Mouse (Mus musculus) kidney, embryonic 14.5 days (tissue): ENCODE data around the gene Rps27rt. TPM values are rescaled to one million over a fixed set of nuclear protein-coding genes. Genes with fewer than 3 reads are reported as not detected.

ENCODE experiments used
- ATAC-seq: fragments of 200-750 bp; cut with Nextera tagmentation; 2 replicates; pipeline ENCODE4 v1.8.0; 2017; ENCODE audit warnings: moderate number of reproducible peaks, mild to moderate bottlenecking, moderate TSS enrichment, moderate library complexity; ENCODE audit not compliant: low FRiP score, low TSS enrichment
- H3K27ac ChIP-seq: fragments of 300-500 bp; sonication (generic); 2 replicates; pipeline ENCODE4 v1.5.1; 2014; ENCODE audit warnings: low read depth, mild to moderate bottlenecking, low read length, moderate library complexity, mixed read lengths
- H3K27me3 ChIP-seq: fragments of 300-500 bp; sonication (generic); 2 replicates; pipeline ENCODE4 v1.6.1; 2014; ENCODE audit warnings: mild to moderate bottlenecking, low read length; ENCODE audit not compliant: control insufficient read depth, insufficient read depth
- H3K36me3 ChIP-seq: fragments of 300-500 bp; sonication (generic); 2 replicates; pipeline ENCODE4 v1.6.1; 2014; ENCODE audit warnings: low read length, mixed read lengths; ENCODE audit not compliant: control insufficient read depth, insufficient read depth
- H3K4me1 ChIP-seq: fragments of 300-500 bp; sonication (generic); 2 replicates; pipeline ENCODE4 v1.6.1; 2014; ENCODE audit warnings: low read length, mixed read lengths; ENCODE audit not compliant: control insufficient read depth, insufficient read depth
- H3K4me2 ChIP-seq: fragments of 300-500 bp; sonication (generic); replicated peaks from 2 replicates; pipeline ENCODE4 v1.6.1; 2014; ENCODE audit warnings: low read depth, mild to moderate bottlenecking, low read length
- H3K4me3 ChIP-seq: fragments of 300-500 bp; sonication (generic); 2 replicates; pipeline ENCODE4 v1.5.1; 2014; ENCODE audit warnings: mild to moderate bottlenecking, low read length
- H3K9ac ChIP-seq: fragments of 300-500 bp; sonication (generic); 2 replicates; pipeline ENCODE4 v1.6.1; 2014; ENCODE audit warnings: low read depth, mild to moderate bottlenecking, low read length, moderate library complexity
- H3K9me3 ChIP-seq: fragments of 300-500 bp; sonication (generic); 2 replicates; pipeline ENCODE4 v1.6.1; 2016; ENCODE audit warnings: low read length; ENCODE audit not compliant: control insufficient read depth
- WGBS: fragments of 180-500 bp; shearing (Covaris S2); extraction: QIAGEN DNeasy Blood & Tissue Kit; methylation state at CpG from one replicate; pipeline ENCODE4 v1.1.7; 2014; 5-methylcytosine and 5-hydroxymethylcytosine counted together
- polyA plus RNA-seq: library from polyadenylated mRNA; unstranded; fragments of >200 nt; fragmentation: Nextera tagmentation; extraction: Ambion mirVana; gene quantifications from 2 replicates; pipeline ENCODE4 v1.2.1, GENCODE M21; 2014

The Rps27rt gene
- polyA plus RNA-seq, 1 experiment from 2014 or later, result 479 TPM

DNA sequence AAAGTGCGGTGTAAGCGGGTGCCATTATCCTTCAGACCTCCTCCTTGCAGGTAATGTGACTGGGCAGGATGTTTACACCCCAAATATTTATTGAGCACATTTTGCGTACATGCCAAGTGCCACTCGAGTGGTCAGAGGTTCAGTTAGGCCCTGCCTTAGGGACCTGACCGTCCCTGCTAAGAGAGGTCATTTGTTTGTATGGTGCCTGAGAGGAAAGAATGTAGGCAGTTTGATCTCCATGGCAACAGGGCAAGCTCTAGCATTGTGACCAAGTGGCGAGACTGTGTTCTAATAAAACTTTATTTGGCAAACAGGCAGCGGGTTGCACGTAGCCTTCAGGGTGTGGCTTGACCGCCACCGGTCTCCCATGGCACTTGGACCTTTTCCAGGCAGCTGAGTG, 7.9 kb upstream of the Rps27rt start:
- Histone ChIP-seq H3K27ac (no peak overlapping the region), H3K36me3 (no peaks in the 10 kb centered on the region), H3K27me3 (no peaks in the 10 kb centered on the region), H3K9me3 (0 out of 2 replicates have a peak, but pooled peaks cover 3% of the 10 kb centered on the region), H3K9ac (no peak overlapping the region), H3K4me1 (0 out of 2 replicates have a peak, but pooled peaks cover 4% of the 10 kb centered on the region), H3K4me2 (no peak overlapping the region), H3K4me3 (no peak overlapping the region)
- 80% methylated on average over 10 of the region's 10 CpGs for WGBS
- no peak for ATAC-seq

DNA sequence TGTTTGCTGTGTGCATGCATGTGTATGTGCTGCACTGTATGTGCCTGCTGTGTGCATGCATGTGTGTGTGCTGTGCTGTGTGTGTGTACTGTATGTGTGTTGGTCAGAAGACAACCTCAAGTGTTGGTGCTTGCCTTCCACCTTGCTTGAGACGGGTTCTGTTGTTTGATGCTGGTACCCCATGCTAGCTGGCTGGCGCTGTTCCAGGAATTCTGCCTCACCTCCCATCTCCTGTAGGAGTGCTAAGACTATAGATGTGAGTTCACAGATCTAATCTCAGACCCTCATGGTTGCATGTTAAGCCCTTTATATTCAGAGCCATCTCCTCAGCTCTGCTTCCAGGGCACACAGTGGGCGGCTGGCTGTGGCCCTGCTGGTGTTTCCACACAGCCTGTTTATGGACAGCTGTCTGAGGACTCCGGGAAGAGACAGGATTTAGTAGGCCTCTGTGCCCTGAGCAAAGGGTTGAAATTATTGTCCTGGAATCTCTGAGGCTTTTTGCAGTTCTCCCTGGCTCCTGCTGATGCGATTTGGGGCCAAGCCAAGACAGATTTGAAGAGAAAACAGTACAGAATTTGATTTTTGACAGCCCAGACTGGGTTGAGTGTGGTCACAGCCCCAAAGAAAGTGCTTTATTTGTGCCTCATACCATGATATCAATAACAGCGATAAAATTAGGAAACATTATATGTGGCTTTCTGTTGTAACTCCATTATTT, 6.2 kb upstream of the Rps27rt start:
- no peaks in the 10 kb centered on the region for H3K36me3 ChIP-seq
- H3K4me1 ChIP-seq, result 0 out of 2 replicates have a peak, but pooled peaks cover 4% of the 10 kb centered on the region
- H3K9ac ChIP-seq, result no peak overlapping the region
- no peak overlapping the region for H3K4me3 ChIP-seq
- H3K27me3 ChIP-seq, result no peaks in the 10 kb centered on the region
- H3K27ac ChIP-seq, result no peak overlapping the region
- 0 out of 2 replicates have a peak, but pooled peaks cover 6% of the 10 kb centered on the region for H3K9me3 ChIP-seq
- ATAC-seq, result no peak
- 66% methylated on average over 6 of the region's 6 CpGs for WGBS
- no peak overlapping the region for H3K4me2 ChIP-seq

DNA sequence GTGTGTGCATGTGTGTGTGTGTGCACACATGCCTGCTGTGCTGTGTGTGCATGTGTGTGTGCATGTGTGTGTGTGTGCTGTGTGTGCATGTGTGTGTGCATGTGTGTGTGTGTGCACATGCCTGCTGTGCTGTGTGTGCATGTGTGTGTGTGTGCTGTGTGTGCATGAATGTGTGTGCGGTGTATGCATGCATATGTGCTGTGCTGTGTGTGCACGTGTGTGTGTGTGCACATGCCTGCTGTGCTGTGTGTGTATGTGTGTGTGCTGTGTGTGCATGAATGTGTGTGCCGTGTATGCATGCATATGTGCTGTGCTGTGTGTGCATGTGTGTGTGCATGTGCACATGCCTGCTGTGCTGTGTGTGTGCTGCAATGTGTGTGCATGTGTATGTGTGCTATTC, 5.5 kb upstream of the Rps27rt start:
- no peak overlapping the region for H3K4me3 ChIP-seq
- H3K27ac ChIP-seq, result no peak overlapping the region
- H3K36me3 ChIP-seq, result no peaks in the 10 kb centered on the region
- WGBS, result 94% methylated on average over 3 of the region's 3 CpGs
- H3K4me1 ChIP-seq, result 0 out of 2 replicates have a peak, but pooled peaks cover 4% of the 10 kb centered on the region
- H3K4me2 ChIP-seq, result no peak overlapping the region
- H3K27me3 ChIP-seq, result no peaks in the 10 kb centered on the region
- H3K9ac ChIP-seq, result no peak overlapping the region
- no peak for ATAC-seq
- 0 out of 2 replicates have a peak, but pooled peaks cover 6% of the 10 kb centered on the region for H3K9me3 ChIP-seq

DNA sequence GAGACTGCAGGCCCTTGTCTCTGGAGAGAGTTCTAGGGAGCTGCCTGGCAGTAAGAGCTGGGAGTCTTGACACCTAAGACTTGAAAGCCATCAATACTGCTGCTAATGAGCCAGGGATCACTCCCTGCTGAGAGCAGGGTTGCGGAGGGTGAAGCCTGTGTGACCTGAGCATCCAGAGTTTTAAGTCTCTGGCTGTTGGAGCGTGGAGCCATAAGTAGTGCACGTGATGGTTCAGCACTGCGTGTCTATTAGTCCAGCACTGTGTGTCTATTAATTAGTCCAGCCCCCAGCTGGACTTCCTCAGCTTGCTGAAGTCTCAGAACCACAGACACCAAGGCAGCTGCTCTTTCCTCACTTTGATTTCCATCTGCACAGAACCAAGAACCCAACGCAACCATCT, 3.8 kb upstream of the Rps27rt start:
- ATAC-seq, result peak; percentile 80
- H3K9ac ChIP-seq, result no peak overlapping the region
- 51% methylated on average over 5 of the region's 5 CpGs for WGBS

DNA sequence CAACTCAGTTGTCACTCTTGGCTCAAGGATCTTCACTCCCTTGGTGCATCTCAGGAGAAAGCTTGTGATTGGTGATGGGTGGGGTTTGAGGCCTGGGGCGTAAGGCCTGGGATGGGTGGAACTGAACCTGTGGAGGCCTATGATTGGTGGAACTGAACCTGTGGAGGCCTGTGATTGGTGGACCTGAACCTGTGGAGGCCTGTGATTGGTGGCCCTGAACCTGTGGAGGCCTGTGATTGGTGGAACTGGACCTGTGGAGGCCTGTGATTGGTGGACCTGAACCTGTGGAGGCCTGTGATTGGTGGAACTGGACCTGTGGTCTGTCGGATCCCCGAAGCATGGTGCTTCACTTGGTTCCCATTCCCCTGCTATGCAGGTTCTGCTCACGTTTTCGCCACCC, 3.2 kb upstream of the Rps27rt start:
- Histone ChIP-seq H3K9me3 (0 out of 2 replicates have a peak, but pooled peaks cover 3% of the 10 kb centered on the region), H3K4me1 (0 out of 2 replicates have a peak, but pooled peaks cover 4% of the 10 kb centered on the region), H3K9ac (no peak overlapping the region), H3K4me3 (no peak overlapping the region), H3K27ac (no peak overlapping the region), H3K36me3 (no peaks in the 10 kb centered on the region), H3K27me3 (no peaks in the 10 kb centered on the region), H3K4me2 (no peak overlapping the region)
- WGBS, result 94% methylated on average over 5 of the region's 5 CpGs
- no peak for ATAC-seq

More for the DNA sequence above, 3.8 kb upstream of the Rps27rt start:
- no peak overlapping the region for H3K27ac ChIP-seq
- no peaks in the 10 kb centered on the region for H3K27me3 ChIP-seq
- no peak overlapping the region for H3K4me3 ChIP-seq
- no peaks in the 10 kb centered on the region for H3K36me3 ChIP-seq
- no peak overlapping the region for H3K4me2 ChIP-seq
- H3K9me3 ChIP-seq, result 0 out of 2 replicates have a peak, but pooled peaks cover 3% of the 10 kb centered on the region
- H3K4me1 ChIP-seq, result 0 out of 2 replicates have a peak, but pooled peaks cover 4% of the 10 kb centered on the region

DNA sequence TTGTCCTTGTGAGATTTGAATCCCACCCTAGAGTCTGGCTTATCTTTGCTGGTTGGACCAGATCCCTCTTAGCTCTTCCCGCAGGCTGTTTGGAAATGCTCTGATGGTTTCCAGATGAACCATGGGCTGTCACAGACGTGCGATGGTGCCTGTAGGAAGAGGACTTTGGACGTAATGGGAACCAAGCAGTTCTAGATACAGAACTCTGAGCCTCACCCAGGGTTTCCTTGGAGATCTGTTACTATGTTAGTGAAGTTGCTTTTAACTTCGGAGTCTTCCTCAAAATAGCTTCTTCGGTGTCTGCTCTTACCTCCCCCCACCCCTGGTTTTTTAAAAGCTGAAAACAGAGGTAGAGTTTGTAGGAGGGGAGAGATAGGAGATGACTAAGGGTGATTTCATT, 2.6 kb downstream of the Rps27rt start:
- H3K4me3 ChIP-seq, result no peak overlapping the region
- no peak overlapping the region for H3K9ac ChIP-seq
- H3K4me1 ChIP-seq, result peaks cover 8% of the 10 kb centered on the region; the same call in 1 of the 2 replicates
- ATAC-seq, result no peak
- H3K4me2 ChIP-seq, result no peak overlapping the region
- H3K36me3 ChIP-seq, result no peaks in the 10 kb centered on the region
- 0 out of 2 replicates have a peak, but pooled peaks cover 3% of the 10 kb centered on the region for H3K9me3 ChIP-seq
- 64% methylated on average over 6 of the region's 6 CpGs for WGBS
- no peak overlapping the region for H3K27ac ChIP-seq
- H3K27me3 ChIP-seq, result peaks cover 3% of the 10 kb centered on the region; the same call in 1 of the 2 replicates

DNA sequence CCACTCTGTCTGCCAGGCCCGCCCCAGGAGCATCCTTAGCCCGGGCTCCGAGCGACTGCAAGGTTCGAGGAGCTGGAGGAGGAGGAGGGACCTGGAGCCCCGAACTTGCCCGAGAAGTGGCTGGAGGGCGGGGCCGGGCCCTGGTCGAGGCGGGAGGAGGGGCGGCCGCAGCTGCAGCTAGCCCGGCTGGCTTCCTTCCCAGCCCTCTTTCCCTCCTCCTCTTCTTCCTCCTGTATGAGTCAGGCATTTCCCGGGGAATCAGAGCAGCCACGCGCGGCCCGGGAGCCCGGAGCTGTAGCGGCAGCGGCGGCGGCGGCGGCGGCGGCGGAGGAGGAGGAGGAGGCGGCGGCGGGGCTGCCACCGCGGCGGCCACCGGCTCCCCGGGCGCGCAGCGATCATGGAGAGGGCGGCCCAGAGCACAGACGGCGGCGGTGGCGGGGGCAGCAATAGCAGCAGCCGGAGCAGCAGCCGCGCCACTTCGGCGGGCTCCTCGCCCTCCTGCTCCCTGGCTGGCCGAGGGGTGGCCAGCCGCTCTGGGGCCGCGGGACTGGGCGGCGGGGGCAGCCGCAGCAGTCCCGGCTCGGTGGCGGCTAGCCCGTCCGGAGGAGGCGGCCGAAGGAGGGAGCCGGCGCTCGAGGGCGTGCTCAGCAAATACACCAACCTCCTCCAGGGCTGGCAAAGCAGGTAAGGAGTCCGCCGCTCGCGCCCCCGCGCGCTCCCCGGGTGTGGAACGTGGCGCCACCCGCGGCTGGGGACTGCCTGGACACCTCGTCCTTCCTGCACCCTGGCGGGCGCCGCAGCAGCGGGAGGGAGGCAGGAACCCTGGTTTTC, 4.0 kb downstream of the Rps27rt start, which contains the start of gene Osbpl10:
TSS of gene Osbpl10 (plus strand) at position 289 of the 831 bp plus-strand sequence.
- peak within 1 kb of the TSS; percentile 95 for H3K4me2 ChIP-seq
- no peaks in the 10 kb centered on the region for H3K36me3 ChIP-seq
- H3K4me3 ChIP-seq, result peak within 1 kb of the TSS; percentile 76
- peaks cover 8% of the 10 kb centered on the region; the same call in 1 of the 2 replicates for H3K4me1 ChIP-seq
- peak; percentile 84 for ATAC-seq
- H3K9ac ChIP-seq, result peak within 1 kb of the TSS; percentile 86
- under 1% methylated on average over 59 of the region's 86 CpGs for WGBS
- H3K27me3 ChIP-seq, result peaks cover 3% of the 10 kb centered on the region; the same call in 1 of the 2 replicates
- H3K9me3 ChIP-seq, result no peaks in the 10 kb centered on the region
- H3K27ac ChIP-seq, result peak within 1 kb of the TSS; percentile 47; the same call in 1 of the 2 replicates

DNA sequence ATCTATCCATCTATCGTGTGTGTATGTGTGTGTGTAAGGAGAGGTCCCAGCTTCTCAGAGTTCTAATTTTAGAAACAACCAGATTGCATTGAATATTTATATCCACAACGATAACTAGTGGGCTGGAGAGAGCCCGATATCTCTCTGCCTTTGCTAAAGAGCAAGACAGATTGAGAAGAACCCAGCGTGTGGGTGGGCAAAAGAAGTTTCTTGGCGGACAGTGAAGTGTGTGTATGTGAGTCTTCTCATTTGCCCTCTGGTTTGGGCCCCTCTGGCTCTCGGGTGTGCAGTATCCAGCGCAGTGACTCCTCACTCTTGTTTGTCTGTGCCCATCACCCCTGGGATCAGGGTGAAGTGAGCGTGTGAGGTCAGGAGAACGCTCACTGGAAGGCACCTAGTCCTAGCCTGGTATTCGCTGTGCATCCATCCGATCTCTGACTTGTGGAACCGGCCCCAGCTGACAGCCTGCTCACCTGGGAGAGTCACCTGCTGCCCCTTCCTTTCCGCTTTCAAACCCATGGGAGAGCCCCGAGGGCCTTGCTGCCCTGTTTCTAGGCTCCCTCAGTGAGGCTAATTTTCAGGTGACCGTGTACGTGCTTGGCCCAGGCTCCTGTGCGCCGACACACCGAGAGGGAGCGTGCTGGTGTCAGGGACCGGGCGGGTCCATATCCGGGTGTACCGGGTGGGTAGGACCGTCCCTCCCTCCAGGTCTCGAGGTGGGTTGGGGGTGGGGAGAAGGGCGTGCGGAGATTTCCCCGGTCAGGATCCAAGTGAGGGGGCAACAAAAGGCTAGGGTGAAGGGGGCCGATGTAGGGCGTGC, 4.9 kb downstream of the Rps27rt start:
- H3K27ac ChIP-seq, result no peak overlapping the region
- ATAC-seq, result peak; percentile 69

More for the DNA sequence above, 4.9 kb downstream of the Rps27rt start:
- Histone ChIP-seq H3K4me3 (peak overlapping the region; percentile 76), H3K9me3 (no peaks in the 10 kb centered on the region), H3K36me3 (no peaks in the 10 kb centered on the region), H3K27me3 (peaks cover 3% of the 10 kb centered on the region; the same call in 1 of the 2 replicates), H3K4me2 (peak overlapping the region; percentile 95), H3K9ac (peak overlapping the region; percentile 86), H3K4me1 (peaks cover 8% of the 10 kb centered on the region; the same call in 1 of the 2 replicates)
- WGBS, result 8% methylated on average over 31 of the region's 31 CpGs
